Mouse (Mus musculus): Measurements from ENCODE around the gene Csdc2.
"Not testable (repeated sequence)": the region's sequence is repeated elsewhere in the genome, so short reads cannot be mapped to it uniquely, and the experiment has no call there.

Csdc2 gene

DNA sequence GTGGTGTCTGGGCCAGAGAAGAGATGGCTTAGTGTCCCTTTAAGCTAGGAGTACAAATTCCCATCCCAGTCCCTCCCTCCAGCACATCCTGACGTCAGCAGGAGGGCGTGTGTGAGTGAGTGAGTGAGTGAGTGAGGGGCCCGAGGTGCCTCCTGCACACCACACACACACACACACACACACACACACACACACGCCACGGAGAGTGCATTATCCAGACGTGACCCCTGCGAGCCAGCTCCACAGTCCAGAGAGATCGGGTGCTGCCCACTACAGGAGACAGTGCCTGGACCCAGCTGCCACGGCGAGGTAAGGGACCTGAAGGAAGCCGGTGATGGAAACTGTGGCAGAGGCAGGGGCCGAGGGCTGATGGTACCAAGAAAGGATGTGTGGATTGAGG, at the start of gene Csdc2:
TSS of gene Csdc2 (plus strand) at position 81 of the 400 bp plus-strand sequence.
- peak; percentile 47 for DNase-seq

GRCm38 (mm10) chr15:81886795-81887550, 49.6 kb upstream of the Csdc2 start:
- no peak for DNase-seq

- DNase-seq, result no peak
Measured at GRCm38 (mm10) chr15:81889175-81889574, 47.4 kb upstream of the Csdc2 start.

DNA sequence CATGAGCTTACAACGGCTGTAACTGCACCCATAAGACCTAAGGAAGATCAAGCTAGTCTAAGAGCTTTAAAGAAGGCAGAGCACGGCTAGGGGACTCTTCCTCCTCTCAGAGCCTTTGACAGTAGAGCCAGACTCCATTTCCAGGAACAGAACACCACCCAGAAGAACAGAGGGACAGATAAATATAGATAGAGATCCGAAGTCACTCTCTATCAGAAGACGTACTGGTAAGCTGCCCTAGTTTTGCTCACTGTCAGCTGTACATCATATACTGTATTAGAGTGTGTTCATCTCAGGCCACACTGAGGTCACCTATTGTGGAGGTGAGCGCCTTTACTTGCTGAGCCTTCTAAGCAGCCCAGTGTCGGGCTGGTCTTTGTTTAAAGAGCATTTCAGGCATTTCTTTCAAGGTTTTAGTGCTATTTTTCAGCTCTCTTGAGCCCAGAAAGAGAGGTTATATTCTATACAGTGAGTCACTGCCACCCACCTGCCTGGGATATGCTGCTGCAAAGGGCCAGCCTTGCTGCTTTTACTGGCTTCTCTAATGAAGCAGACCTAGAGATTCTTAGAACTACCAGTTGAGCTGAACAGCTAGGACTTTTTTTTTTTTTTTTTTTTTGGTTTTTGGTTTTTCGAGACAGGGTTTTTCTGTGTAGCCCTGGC, 45.3 kb upstream of the Csdc2 start:
- DNase-seq, result no peak

GRCm38 (mm10) chr15:81891822-81892580, 44.6 kb upstream of the Csdc2 start:
- no peak for DNase-seq

DNA sequence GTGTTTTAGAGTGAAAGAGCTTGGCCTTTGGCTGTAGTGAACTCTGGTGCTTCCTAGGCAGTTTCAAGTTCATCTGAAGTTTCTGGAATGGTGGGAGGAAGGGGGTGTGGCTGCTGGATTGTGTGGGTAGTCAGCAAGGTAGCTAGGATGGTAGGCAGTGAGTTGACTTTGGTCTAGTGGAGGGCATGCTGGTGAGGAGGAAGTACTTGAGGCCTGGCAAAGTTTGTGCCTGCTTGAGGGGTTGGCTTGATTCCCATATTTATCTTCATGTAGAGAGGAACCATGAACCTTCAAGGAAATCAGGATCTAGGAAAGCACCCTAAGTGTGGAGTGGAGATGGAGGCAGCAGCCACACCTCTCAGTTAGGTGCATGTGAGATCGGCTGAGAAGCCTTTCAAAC, 42.6 kb upstream of the Csdc2 start:
- DNase-seq, result no peak

DNA sequence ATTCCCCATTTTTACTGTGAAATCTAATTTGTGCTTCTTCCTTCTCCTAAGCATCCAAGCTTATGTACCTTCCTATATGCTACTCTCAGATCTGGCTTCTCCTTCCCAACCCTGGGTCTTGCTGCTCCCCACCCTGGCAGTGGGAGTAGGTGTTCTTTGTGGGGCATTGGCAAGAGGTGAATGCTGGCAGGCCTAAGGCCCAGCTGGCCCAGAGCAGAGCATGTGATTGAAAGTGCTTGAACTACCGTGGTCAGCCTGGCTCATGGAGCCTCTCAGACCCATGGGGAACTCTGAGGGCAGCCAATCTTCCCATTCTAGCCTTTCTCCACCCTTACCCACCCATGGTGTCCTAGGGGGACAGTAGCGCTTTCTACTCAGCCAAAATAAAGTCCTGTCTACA, 40.2 kb upstream of the Csdc2 start:
- DNase-seq, result peak; percentile 48

DNA sequence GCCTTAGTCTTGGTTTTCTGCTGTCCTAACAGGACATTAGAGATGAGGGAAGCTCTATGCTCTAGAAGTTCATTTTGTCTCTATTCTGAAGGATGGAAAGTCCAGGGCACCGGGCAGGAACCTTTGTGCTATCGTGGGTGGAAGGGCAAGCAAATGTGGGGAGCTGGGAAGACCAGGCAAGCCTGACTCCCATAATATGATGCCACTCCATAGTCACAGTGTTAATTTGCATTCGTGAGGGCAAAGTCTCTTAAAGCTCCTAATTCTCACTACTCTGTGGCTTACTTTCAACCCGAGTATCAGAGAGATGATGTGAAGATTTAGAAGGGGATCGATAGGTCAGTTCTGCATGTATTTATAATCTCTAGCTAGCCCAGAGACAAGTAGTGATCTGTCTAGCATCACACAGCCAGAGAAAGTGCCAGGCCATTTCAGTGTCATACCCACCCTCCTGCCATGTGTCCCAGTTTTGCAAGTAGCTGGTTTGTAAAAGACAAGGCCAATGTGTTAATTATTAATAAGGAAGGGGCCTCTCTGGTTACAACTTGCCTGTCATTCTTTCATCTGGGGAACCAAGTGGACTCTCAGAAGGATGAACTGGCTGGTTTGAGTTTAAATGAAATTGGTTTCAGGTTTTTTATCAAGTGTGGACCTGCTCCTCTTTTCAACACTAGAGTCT, 38.8 kb upstream of the Csdc2 start:
- no peak for DNase-seq

DNA sequence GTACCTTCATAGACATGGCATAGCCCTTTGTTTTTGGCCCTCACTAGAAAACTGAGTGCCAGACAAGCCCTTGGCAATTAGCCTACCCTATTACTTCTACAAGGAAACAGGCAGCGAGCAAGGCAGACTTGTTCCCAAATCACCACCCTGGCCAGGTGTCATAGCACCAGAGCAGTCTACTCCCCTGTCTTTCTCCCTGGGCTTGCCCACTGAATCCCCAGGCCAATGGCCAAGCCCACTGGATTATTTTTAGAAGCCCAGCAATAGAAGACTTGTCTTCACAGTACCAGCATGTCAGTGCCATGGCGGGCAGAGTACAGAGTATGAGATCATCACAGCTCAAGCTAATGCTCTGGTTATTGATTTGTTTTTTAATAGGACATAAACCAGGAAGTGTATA, 37.8 kb upstream of the Csdc2 start:
- no peak for DNase-seq

- peak; percentile 71 for DNase-seq
Measured at GRCm38 (mm10) chr15:81904939-81905338, 31.6 kb upstream of the Csdc2 start.

DNA sequence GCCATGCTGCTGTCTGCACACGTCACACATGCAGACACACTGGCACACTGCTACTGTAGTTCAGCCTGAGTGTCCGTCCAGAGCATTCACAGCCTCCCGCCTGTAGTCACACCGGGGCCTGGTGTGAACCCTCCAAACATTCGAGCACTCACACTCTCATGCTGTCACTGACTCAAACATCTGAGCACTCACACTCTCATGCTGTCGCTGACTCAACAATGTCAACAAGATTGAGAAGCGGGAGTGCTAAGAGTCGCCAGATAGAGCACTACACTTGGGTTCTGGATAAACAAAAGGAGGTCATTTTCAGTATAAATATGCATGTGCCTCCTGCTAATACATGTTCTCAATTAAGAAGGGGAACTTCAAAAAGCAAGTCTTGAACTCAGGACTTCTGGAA, 28.6 kb upstream of the Csdc2 start:
- no peak for DNase-seq

DNA sequence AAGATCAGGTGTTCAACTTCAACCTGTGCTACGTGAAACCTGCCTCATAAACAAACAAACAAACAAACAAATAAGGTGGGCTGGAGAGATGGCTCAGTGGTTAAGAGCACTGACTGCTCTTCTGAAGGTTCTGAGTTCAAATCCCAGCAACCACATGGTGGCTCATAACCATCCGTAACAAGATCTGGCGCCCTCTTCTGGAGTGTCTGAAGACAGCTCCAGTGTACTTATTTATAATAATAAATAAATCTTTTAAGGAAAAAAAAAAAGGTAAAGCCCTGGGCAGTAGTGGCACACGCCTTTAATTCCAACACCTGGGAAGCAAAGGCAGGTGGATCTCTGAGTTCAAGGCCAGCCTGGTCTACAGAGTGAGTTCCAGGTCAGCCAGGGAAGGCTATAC, 27.8 kb upstream of the Csdc2 start:
- DNase-seq, result not testable (repeated sequence)

DNA sequence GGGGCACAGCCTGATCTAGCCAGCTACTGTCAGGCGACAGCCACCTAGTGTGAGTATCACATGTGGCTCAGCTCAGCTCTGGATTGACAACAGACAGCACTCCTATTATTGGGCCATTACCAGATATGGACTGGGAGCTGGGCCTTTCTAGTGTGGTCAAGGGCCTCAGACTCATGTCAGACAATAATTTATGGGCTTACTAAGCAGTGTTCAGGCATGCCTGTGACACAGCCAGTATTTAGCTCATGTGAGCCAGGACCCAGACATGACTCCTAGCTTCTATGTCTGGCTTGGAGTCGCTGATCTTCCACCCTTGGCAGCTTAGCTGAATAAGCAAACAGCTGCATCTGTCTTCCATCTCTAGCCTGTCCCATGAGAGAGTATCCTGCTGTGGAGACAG, 24.1 kb upstream of the Csdc2 start:
- no peak for DNase-seq

- no peak for DNase-seq
Measured at GRCm38 (mm10) chr15:81914668-81915067, 21.9 kb upstream of the Csdc2 start.

- DNase-seq, result no peak
Measured at GRCm38 (mm10) chr15:81915663-81916062, 20.9 kb upstream of the Csdc2 start.

DNA sequence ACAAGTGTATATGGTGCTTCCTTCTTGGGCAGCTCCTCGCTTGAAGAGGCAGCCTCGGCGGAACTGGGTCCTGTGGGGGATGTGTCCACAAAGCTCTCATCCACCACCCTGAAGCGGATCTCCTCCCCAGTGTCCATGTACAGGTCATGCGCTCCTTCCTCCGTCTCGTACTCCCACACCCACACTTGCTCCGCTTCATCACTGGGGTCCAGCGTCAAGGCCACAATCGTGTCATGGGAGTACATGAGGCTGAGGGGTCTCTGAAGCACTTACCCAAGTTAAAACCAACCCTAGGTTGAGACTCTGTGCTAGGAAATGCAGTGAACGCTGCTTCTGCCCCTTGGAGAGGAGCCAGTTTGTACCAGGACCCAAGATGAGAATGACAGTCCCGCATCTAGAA, 19.4 kb upstream of the Csdc2 start:
- no peak for DNase-seq

GRCm38 (mm10) chr15:81917621-81918463, 18.7 kb upstream of the Csdc2 start:
- no peak for DNase-seq

DNA sequence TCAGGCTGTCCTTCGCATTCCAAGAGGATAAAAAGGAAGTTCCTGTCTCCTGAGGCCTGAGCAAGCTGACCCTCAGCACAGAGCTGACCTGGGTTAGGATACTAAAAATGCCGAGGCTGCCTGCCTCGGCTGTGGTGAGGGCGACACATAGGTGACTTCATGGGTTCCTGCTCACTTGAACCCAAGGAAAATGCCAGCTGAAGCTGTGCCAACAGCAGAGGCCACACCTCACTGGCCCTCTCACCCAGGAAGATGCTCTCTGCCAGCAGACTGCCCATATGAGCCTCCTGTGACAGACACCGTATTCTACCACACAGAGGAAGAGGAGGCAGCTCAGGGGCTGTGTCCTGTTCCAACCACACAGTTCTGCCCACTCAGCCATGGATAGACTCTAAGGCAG, 17.5 kb upstream of the Csdc2 start:
- DNase-seq, result no peak

DNA sequence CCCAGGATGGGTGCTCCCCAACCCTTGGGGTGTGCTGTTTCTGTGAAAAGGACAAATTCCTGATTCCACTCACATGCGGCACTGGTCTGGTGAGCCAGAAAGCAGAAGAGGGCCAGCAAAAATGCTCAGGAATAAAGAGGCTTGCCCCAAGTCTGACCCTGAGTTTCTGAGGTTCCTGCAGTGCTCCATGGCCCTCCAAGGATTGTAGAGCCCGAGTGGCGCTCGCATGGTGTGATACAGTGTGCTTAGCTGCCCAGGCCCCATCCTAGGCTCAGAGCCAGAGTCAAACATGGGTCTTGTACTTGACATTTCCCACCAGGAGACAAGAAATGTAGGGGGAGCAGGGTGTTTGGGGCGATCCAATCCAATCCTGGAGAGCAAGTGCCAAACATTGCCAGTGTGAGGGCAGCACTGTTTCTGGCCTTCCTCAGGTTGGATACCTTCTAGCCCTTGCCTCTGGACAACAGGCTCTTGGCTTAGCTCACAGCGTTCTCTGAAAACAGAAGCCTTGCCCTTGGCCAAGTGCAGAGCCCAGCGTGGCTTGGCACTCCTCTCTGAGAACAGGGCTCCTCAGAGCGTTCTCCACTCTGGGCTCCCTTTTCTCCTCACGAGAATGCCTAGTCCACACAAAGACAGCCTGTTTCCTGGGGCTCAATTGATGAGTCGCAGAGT, 15.9 kb upstream of the Csdc2 start:
- DNase-seq, result peak; percentile 67

GRCm38 (mm10) chr15:81921255-81921654, 15.3 kb upstream of the Csdc2 start:
- no peak for DNase-seq

- no peak for DNase-seq
Measured at GRCm38 (mm10) chr15:81924933-81925332, 11.6 kb upstream of the Csdc2 start.
